Mouse (Mus musculus) limb, embryonic 11.5 days (tissue): Measurements from ENCODE around the gene Trim16. TPM values are rescaled to one million over a fixed set of nuclear protein-coding genes. Genes with fewer than 3 reads are reported as not detected.

Experiments
- ATAC-seq: fragments of 200-750 bp; cut with Nextera tagmentation; 2 replicates; pipeline ENCODE4 v1.8.0; 2017; ENCODE audit warnings: low read depth; ENCODE audit not compliant: insufficient number of reproducible peaks, low FRiP score, low TSS enrichment
- DNase-seq: peaks from one replicate; pipeline ENCODE4 v3.0.0-alpha.2; 2015; ENCODE audit warnings: low spot score
- H3K27ac ChIP-seq: fragments of 300-500 bp; sonication (generic); replicated peaks from 2 replicates; pipeline ENCODE4 v1.5.1; 2014; ENCODE audit warnings: low read depth, mild to moderate bottlenecking, low read length
- H3K27me3 ChIP-seq: fragments of 300-500 bp; sonication (generic); 2 replicates; pipeline ENCODE4 v1.6.1; 2014; ENCODE audit warnings: mild to moderate bottlenecking, low read length, mixed read lengths; ENCODE audit not compliant: control insufficient read depth, insufficient read depth
- H3K36me3 ChIP-seq: fragments of 300-500 bp; sonication (generic); 2 replicates; pipeline ENCODE4 v1.6.1; 2014; ENCODE audit warnings: mild to moderate bottlenecking, low read length, moderate library complexity, mixed read lengths; ENCODE audit not compliant: control insufficient read depth, insufficient read depth
- H3K4me1 ChIP-seq: fragments of 300-500 bp; sonication (generic); 2 replicates; pipeline ENCODE4 v1.6.1; 2014; ENCODE audit warnings: low read length, mixed read lengths; ENCODE audit not compliant: control insufficient read depth, insufficient read depth
- H3K4me2 ChIP-seq: fragments of 300-500 bp; sonication (generic); 2 replicates; pipeline ENCODE4 v1.6.1; 2014; ENCODE audit warnings: low read depth, mild to moderate bottlenecking, moderate library complexity; ENCODE audit not compliant: severe bottlenecking
- H3K4me3 ChIP-seq: fragments of 300-500 bp; sonication (generic); 2 replicates; pipeline ENCODE4 v1.5.1; 2014; ENCODE audit warnings: low read depth, low read length
- H3K9ac ChIP-seq: fragments of 300-500 bp; sonication (generic); 2 replicates; pipeline ENCODE4 v1.6.1; 2014; ENCODE audit warnings: mild to moderate bottlenecking, low read length
- H3K9me3 ChIP-seq: fragments of 300-500 bp; sonication (generic); 2 replicates; pipeline ENCODE4 v1.6.1; 2016; ENCODE audit warnings: low read length; ENCODE audit not compliant: control insufficient read depth
- WGBS: fragments of 180-500 bp; shearing (Covaris S2); extraction: QIAGEN DNeasy Blood & Tissue Kit; methylation state at CpG from one replicate; pipeline ENCODE4 v1.1.7; 2014; 5-methylcytosine and 5-hydroxymethylcytosine counted together
- polyA plus RNA-seq: library from polyadenylated mRNA; unstranded; fragments of >200 nt; fragmentation: Nextera tagmentation; extraction: Ambion mirVana; gene quantifications from 2 replicates; pipeline ENCODE4 v1.2.1, GENCODE M21; 2014

The Trim16 gene
- polyA plus RNA-seq, 1 experiment from 2014 or later = 4.8 TPM

GRCm38 (mm10) chr11:62824211-62824610 is 4.2 kb downstream of the Trim16 start:
- DNase-seq = no peak
- ATAC-seq = no peak

GRCm38 (mm10) chr11:62825222-62826105 is 5.4 kb downstream of the Trim16 start:
- Histone ChIP-seq H3K4me2 (no peak overlapping the region), H3K27me3 (no peaks in the 10 kb centered on the region), H3K4me1 (peaks cover 7% of the 10 kb centered on the region), H3K9me3 (no peaks in the 10 kb centered on the region), H3K4me3 (no peak overlapping the region), H3K27ac (no peak overlapping the region), H3K36me3 (no peaks in the 10 kb centered on the region; the same call in 1 of the 2 replicates), H3K9ac (no peak overlapping the region)
- DNase-seq (no peak), ATAC-seq (no peak)
- WGBS = 78% methylated on average over 9 of the region's 9 CpGs

More at GRCm38 (mm10) chr11:62824211-62824610, 4.2 kb downstream of the Trim16 start:
- Histone ChIP-seq H3K27me3 (no peaks in the 10 kb centered on the region), H3K4me3 (no peak overlapping the region), H3K4me1 (peaks cover 12% of the 10 kb centered on the region), H3K36me3 (no peaks in the 10 kb centered on the region; the same call in 1 of the 2 replicates), H3K9ac (no peak overlapping the region), H3K9me3 (no peaks in the 10 kb centered on the region), H3K27ac (no peak overlapping the region), H3K4me2 (no peak overlapping the region)
- 47% methylated on average over 7 of the region's 7 CpGs for WGBS

- no peaks in the 10 kb centered on the region; the same call in 1 of the 2 replicates for H3K36me3 ChIP-seq
- H3K9me3 ChIP-seq = no peaks in the 10 kb centered on the region
- no peak overlapping the region for H3K4me2 ChIP-seq
- ATAC-seq (no peak), DNase-seq (no peak)
- H3K27ac ChIP-seq = no peak overlapping the region
- H3K9ac ChIP-seq = no peak overlapping the region
- no peak overlapping the region for H3K4me3 ChIP-seq
- H3K27me3 ChIP-seq = no peaks in the 10 kb centered on the region
- H3K4me1 ChIP-seq = no peaks in the 10 kb centered on the region
- WGBS = 23% methylated on average over 6 of the region's 6 CpGs
Measured at GRCm38 (mm10) chr11:62826106-62826733, 6.2 kb downstream of the Trim16 start.

GRCm38 (mm10) chr11:62827135-62827534 is 7.1 kb downstream of the Trim16 start:
- Histone ChIP-seq H3K4me3 (no peak overlapping the region), H3K27me3 (no peaks in the 10 kb centered on the region), H3K36me3 (no peaks in the 10 kb centered on the region; the same call in 1 of the 2 replicates), H3K4me2 (no peak overlapping the region), H3K9me3 (no peaks in the 10 kb centered on the region), H3K4me1 (no peaks in the 10 kb centered on the region), H3K27ac (no peak overlapping the region), H3K9ac (no peak overlapping the region)
- WGBS = 90% methylated on average over 4 of the region's 4 CpGs
- ATAC-seq (no peak), DNase-seq (no peak)

GRCm38 (mm10) chr11:62827911-62828310 is 7.9 kb downstream of the Trim16 start:
- H3K4me2 ChIP-seq = no peak overlapping the region
- no peak overlapping the region for H3K9ac ChIP-seq
- no peak overlapping the region for H3K4me3 ChIP-seq
- DNase-seq (no peak), ATAC-seq (no peak)
- H3K27me3 ChIP-seq = no peaks in the 10 kb centered on the region
- no peak overlapping the region for H3K27ac ChIP-seq
- H3K36me3 ChIP-seq = no peaks in the 10 kb centered on the region; the same call in 1 of the 2 replicates
- 76% methylated on average over 3 of the region's 3 CpGs for WGBS
- H3K9me3 ChIP-seq = no peaks in the 10 kb centered on the region
- H3K4me1 ChIP-seq = no peaks in the 10 kb centered on the region

GRCm38 (mm10) chr11:62830387-62830786 is 10.4 kb downstream of the Trim16 start:
- Histone ChIP-seq H3K9ac (no peak overlapping the region), H3K4me2 (no peak overlapping the region), H3K4me1 (no peaks in the 10 kb centered on the region), H3K9me3 (no peaks in the 10 kb centered on the region), H3K4me3 (no peak overlapping the region), H3K27ac (no peak overlapping the region), H3K36me3 (no peaks in the 10 kb centered on the region; the same call in 1 of the 2 replicates), H3K27me3 (no peaks in the 10 kb centered on the region)
- ATAC-seq (no peak), DNase-seq (no peak)
- WGBS = 91% methylated on average over 2 of the region's 2 CpGs

GRCm38 (mm10) chr11:62831906-62832305 is 11.9 kb downstream of the Trim16 start:
- DNase-seq = no peak
- H3K4me1 ChIP-seq = no peaks in the 10 kb centered on the region
- no peak overlapping the region for H3K9ac ChIP-seq
- no peaks in the 10 kb centered on the region for H3K9me3 ChIP-seq
- H3K36me3 ChIP-seq = no peaks in the 10 kb centered on the region; the same call in 1 of the 2 replicates
- no peak overlapping the region for H3K4me2 ChIP-seq
- no peak overlapping the region for H3K4me3 ChIP-seq
- H3K27me3 ChIP-seq = no peaks in the 10 kb centered on the region
- no peak for ATAC-seq
- no peak overlapping the region for H3K27ac ChIP-seq

- Histone ChIP-seq H3K9ac (no peak overlapping the region), H3K4me1 (peaks cover 9% of the 10 kb centered on the region; the same call in 1 of the 2 replicates), H3K4me3 (no peak overlapping the region), H3K36me3 (no peaks in the 10 kb centered on the region), H3K9me3 (no peaks in the 10 kb centered on the region), H3K27ac (no peak overlapping the region), H3K27me3 (no peaks in the 10 kb centered on the region), H3K4me2 (no peak overlapping the region)
- ATAC-seq (no peak), DNase-seq (no peak)
- 87% methylated on average over 5 of the region's 5 CpGs for WGBS
Measured at GRCm38 (mm10) chr11:62844562-62844961, 24.5 kb downstream of the Trim16 start.
